Mouse (Mus musculus) central nervous system, embryonic 18 days (tissue): ENCODE results near the gene Inka1. TPM values are rescaled to one million over a fixed set of nuclear protein-coding genes. Genes with fewer than 3 reads are reported as not detected.

Source experiments
- polyA plus RNA-seq: library from polyadenylated mRNA; depleted of rRNA; stranded (reverse); fragments of >200 nt; gene quantifications from 2 replicates; pipeline ENCODE4 v1.2.3, GENCODE M21; 2012; rRNA removed

Gene Inka1
- polyA plus RNA-seq = 11.5 and 14.8 TPM in 2 replicates

GRCm38 (mm10) chr9:107985131-107986119 lies at the start of gene Inka1:
Inka1 (minus strand) TSS chr9:107985879.

GRCm38 (mm10) chr9:108001922-108002770 lies 16.5 kb upstream of the Inka1 start, which contains the start of gene Ip6k1:
Ip6k1 (plus strand) TSS chr9:108002501.

GRCm38 (mm10) chr9:107996049-107996448 lies 10.4 kb upstream of the Inka1 start, which contains the start of gene Gm20662:
Gm20662 (plus strand) TSS chr9:107996349.

GRCm38 (mm10) chr9:107992197-107992596 lies 6.5 kb upstream of the Inka1 start, which contains the start of gene Cdhr4:
Cdhr4 (plus strand) TSS chr9:107992497.

GRCm38 (mm10) chr9:107982681-107983346 lies 2.9 kb downstream of the Inka1 start, which contains the start of gene Gm20661:
Gm20661 (plus strand) TSS chr9:107983058.

GRCm38 (mm10) chr9:107975399-107976386 lies 10.0 kb downstream of the Inka1 start, which contains the start of gene Uba7:
Uba7 (plus strand) TSS chr9:107975505.

GRCm38 (mm10) chr9:107949922-107950235 lies 35.8 kb downstream of the Inka1 start, which contains the start of gene Traip:
Traip (plus strand) TSS chr9:107950136.

GRCm38 (mm10) chr9:107935374-107935773 lies 50.3 kb downstream of the Inka1 start, which contains the start of gene Camkv:
Camkv (plus strand) TSS chr9:107935674.

Other genes with a start within 250 kb of the Inka1 start
- 193 and 212 TPM in 2 replicates for gene Rbm5, start 214.9 kb downstream of the Inka1 start, polyA plus RNA-seq
- 84.9 and 89.6 TPM in 2 replicates for gene Rbm6, start 112.6 kb downstream of the Inka1 start, polyA plus RNA-seq
- 27.4 and 28.6 TPM in 2 replicates for gene Mon1a, start 97.7 kb downstream of the Inka1 start, polyA plus RNA-seq
- 4.4 and 5.7 TPM in 2 replicates for gene Mst1r, start 79.0 kb downstream of the Inka1 start, polyA plus RNA-seq
- gene Actl11, start 57.4 kb downstream of the Inka1 start, polyA plus RNA-seq = not detected in 2 replicates
- gene Camkv, start 50.2 kb downstream of the Inka1 start, polyA plus RNA-seq = 249 and 282 TPM in 2 replicates
- 11.2 and 13.3 TPM in 2 replicates for gene Traip, start 35.7 kb downstream of the Inka1 start, polyA plus RNA-seq
- 6.6 and 9.3 TPM in 2 replicates for gene Uba7, start 10.4 kb downstream of the Inka1 start, polyA plus RNA-seq
- gene Gm20661, start 2.8 kb downstream of the Inka1 start, polyA plus RNA-seq = 0.71 and 0.83 TPM in 2 replicates
- gene Cdhr4, start 6.6 kb upstream of the Inka1 start, polyA plus RNA-seq = 2.4 and 4.6 TPM in 2 replicates
- gene Gm20662, start 10.5 kb upstream of the Inka1 start, polyA plus RNA-seq = 2.7 and 3.6 TPM in 2 replicates
- gene Ip6k1, start 16.6 kb upstream of the Inka1 start, polyA plus RNA-seq = 145 and 151 TPM in 2 replicates
- 13.7 and 14.8 TPM in 2 replicates for gene Gmppb, start 63.4 kb upstream of the Inka1 start, polyA plus RNA-seq
- 1.8 and 2.4 TPM in 2 replicates for gene Amigo3, start 67.3 kb upstream of the Inka1 start, polyA plus RNA-seq
- gene Mst1, start 94.6 kb upstream of the Inka1 start, polyA plus RNA-seq = 0.08 TPM in 1 of 2 replicates, not detected in the other
- 69.5 and 73.6 TPM in 2 replicates for gene Rnf123, start 97.5 kb upstream of the Inka1 start, polyA plus RNA-seq
- 47.2 and 50.7 TPM in 2 replicates for gene Apeh, start 108.7 kb upstream of the Inka1 start, polyA plus RNA-seq
- 20.1 and 25.7 TPM in 2 replicates for gene Bsn, start 204.5 kb upstream of the Inka1 start, polyA plus RNA-seq